In the genomic region with DNA sequence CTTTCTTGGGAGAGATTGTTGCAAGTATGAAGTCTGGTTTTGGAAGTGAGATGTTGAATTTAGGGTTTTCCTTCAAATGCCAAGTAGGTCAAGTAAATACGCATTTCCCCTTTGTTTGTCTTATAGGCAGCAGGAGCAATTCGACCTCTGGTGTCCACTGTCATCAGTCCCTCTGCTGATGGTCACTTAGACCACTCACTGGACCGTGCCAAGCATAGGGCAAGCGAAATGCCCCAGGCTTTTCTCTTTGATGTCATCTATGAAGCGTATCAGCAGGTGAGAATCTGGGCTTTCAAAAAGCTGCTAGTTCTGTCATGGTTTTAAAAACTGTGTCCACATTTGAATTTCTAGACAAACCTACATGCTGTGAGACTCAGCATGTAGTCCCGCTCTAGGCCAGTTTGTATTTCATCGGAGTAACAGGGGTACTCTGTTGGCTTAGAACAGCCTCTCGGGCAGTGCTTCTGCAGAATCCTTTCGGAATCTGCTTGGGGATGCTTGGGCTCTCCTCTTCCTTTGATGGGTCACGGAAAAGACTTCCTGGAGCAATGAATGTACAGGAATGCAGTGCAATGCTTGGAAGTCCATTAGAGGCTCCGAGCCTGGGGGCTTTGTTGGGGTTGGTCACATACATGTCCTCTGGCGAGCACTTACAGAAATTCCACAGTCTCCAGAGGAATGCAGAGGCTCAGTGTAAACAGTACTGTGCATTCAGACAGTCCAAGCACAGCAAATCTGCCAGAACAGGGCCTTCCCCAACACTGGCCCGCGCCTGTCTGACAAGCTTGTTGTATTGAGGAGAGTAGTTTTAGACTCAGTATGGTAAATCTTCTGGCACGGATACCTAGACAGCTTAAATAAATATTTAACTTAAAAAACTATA, we compare ENCODE assay signal across 13 mouse cellular contexts. TPM values are rescaled to one million over a fixed set of nuclear protein-coding genes. Genes with fewer than 3 reads are reported as not detected.
DNase-seq lines count a peak whose midpoint lies in the region; ATAC-seq and TF ChIP-seq lines count a peak whose summit lies in the region.
"Had no signal": no experiment of that assay in that cellular context is flagged by ENCODE, and none has a peak within 500 bp of the region (broad histone marks: within the 10 kb centered on the region; RNA-seq: fewer than 3 reads in every experiment).

No protein-coding gene starts in this region.

- intact Hi-C loops in heart, adult 2 months (cut with DNase I): no loop called here

- TF ChIP-seq CTCF in heart, adult 2 months (IDR thresholded peaks at IDR 0.05): no peak
- TF ChIP-seq CTCF in brain, embryonic 14.5 days (IDR thresholded peaks at IDR 0.05; ENCODE audit: borderline replicate concordance, extremely low read depth, insufficient read depth, insufficient read length): no peak

- no peak for TF ChIP-seq POLR2A in heart, adult 2 months (IDR thresholded peaks at IDR 0.05; ENCODE audit: insufficient read depth, low read depth, low read length)
- no peak for TF ChIP-seq POLR2A in brain, embryonic 14.5 days (IDR thresholded peaks at IDR 0.05; ENCODE audit: borderline replicate concordance, extremely low read depth, insufficient read depth, insufficient read length, poor library complexity, severe bottlenecking)

- DNase-seq in heart, adult 11 months: peak; percentile 54
- no peak for DNase-seq in heart, adult 2 months
- DNase-seq in brain, embryonic 14.5 days (ENCODE audit: low read depth): peak; percentile 17
- DNase-seq in adrenal gland, adult 18-20 months (ENCODE audit: low spot score in 2 of 2): no peak
- no peak for DNase-seq in cerebellum, postnatal 10 days
- DNase-seq in layer of hippocampus, adult 11-12 months (ENCODE audit: low spot score): no peak
- DNase-seq: adrenal gland, postnatal 14 days; cerebellum, adult 9-11 months; forebrain, postnatal 0 days; heart, adult 18-20 months had no signal

- H3K79me2 ChIP-seq in heart, adult 2 months (replicated peaks; ENCODE audit: control insufficient read depth, insufficient read depth, low read length): no peaks in the 10 kb centered on the region

- no peak for TF ChIP-seq EP300 in heart, adult 2 months (IDR thresholded peaks at IDR 0.05; ENCODE audit: insufficient read depth, low read depth, low read length)

- H3K4me2 ChIP-seq in hindbrain, embryonic 16.5 days (ENCODE audit: low read length): no peak overlapping the region; the same call in 1 of the 2 replicates
- no peak overlapping the region for H3K4me2 ChIP-seq in limb, embryonic 15.5 days
- H3K4me2 ChIP-seq: limb, embryonic 13.5 days had no signal

- H3K9me3 ChIP-seq in hindbrain, embryonic 16.5 days (ENCODE audit: control insufficient read depth, low read length): no peaks in the 10 kb centered on the region
- H3K9me3 ChIP-seq in limb, embryonic 15.5 days: no peaks in the 10 kb centered on the region
- H3K9me3 ChIP-seq: limb, embryonic 13.5 days had no signal

- H3K36me3 ChIP-seq in heart, adult 2 months (ENCODE audit: control insufficient read depth, insufficient read depth, low read length): no peaks in the 10 kb centered on the region
- peaks cover 2% of the 10 kb centered on the region; the same call in 1 of the 2 replicates for H3K36me3 ChIP-seq in hindbrain, embryonic 16.5 days (ENCODE audit: control insufficient read depth, insufficient read depth, low read length)
- H3K36me3 ChIP-seq in limb, embryonic 15.5 days: no peaks in the 10 kb centered on the region
- H3K36me3 ChIP-seq: limb, embryonic 13.5 days had no signal

- no peak overlapping the region for H3K27ac ChIP-seq in heart, adult 2 months
- H3K27ac ChIP-seq in hindbrain, embryonic 16.5 days (ENCODE audit: low read depth, low read length): peak overlapping the region; percentile 12; the same call in 1 of the 2 replicates
- no peak overlapping the region for H3K27ac ChIP-seq in limb, embryonic 15.5 days
- H3K27ac ChIP-seq: limb, embryonic 13.5 days had no signal

- H3K4me3 ChIP-seq in heart, adult 2 months: no peak overlapping the region
- no peak overlapping the region for H3K4me3 ChIP-seq in hindbrain, embryonic 16.5 days (ENCODE audit: low read length)
- no peak overlapping the region for H3K4me3 ChIP-seq in limb, embryonic 15.5 days
- H3K4me3 ChIP-seq: limb, embryonic 13.5 days had no signal

- 84% methylated on average over 15 of the region's 15 CpGs for WGBS in heart, adult 2 months
- 60% methylated on average over 15 of the region's 15 CpGs for WGBS in hindbrain, embryonic 16.5 days
- WGBS in limb, embryonic 15.5 days: 70% methylated on average over 15 of the region's 15 CpGs

- no peak overlapping the region for H3K9ac ChIP-seq in heart, adult 2 months (ENCODE audit: low read depth, low read length)
- H3K9ac ChIP-seq in hindbrain, embryonic 16.5 days (ENCODE audit: low read depth, low read length): no peak overlapping the region
- H3K9ac ChIP-seq in limb, embryonic 15.5 days: no peak overlapping the region
- H3K9ac ChIP-seq: forebrain, postnatal 0 days; limb, embryonic 13.5 days had no signal

- ATAC-seq in hindbrain, embryonic 16.5 days: peak; percentile 60; the same call in 1 of the 2 replicates
- ATAC-seq in limb, embryonic 15.5 days (ENCODE audit: insufficient number of reproducible peaks, low FRiP score, low TSS enrichment, low read depth): peak; percentile 72; the same call in 1 of the 2 replicates
- ATAC-seq: forebrain, postnatal 0 days had no signal

- H3K4me1 ChIP-seq in heart, adult 2 months (ENCODE audit: control insufficient read depth, insufficient read depth, low read length): no peaks in the 10 kb centered on the region
- no peaks in the 10 kb centered on the region for H3K4me1 ChIP-seq in hindbrain, embryonic 16.5 days (ENCODE audit: control insufficient read depth, insufficient read depth, low read depth, low read length)
- no peaks in the 10 kb centered on the region for H3K4me1 ChIP-seq in limb, embryonic 15.5 days

- no peaks in the 10 kb centered on the region for H3K27me3 ChIP-seq in heart, adult 2 months (ENCODE audit: control insufficient read depth, insufficient read depth, low read length)
- no peaks in the 10 kb centered on the region for H3K27me3 ChIP-seq in hindbrain, embryonic 16.5 days (replicated peaks; ENCODE audit: control insufficient read depth, insufficient read depth, low read length)
- no peaks in the 10 kb centered on the region for H3K27me3 ChIP-seq in limb, embryonic 15.5 days
- H3K27me3 ChIP-seq: limb, embryonic 13.5 days had no signal

RNA-seq across cellular contexts. Expression of gene D630036H23Rik, which starts 44.4 kb away (rescaled TPM):
- total RNA-seq in heart, adult 2 months (2021): 1 to 10 TPM; 1.2 to 1.3 TPM
- polyA plus RNA-seq in heart, adult 2 months (2012; rRNA removed): 0.26 and 0.59 TPM in 2 replicates
- polyA plus RNA-seq in brain, embryonic 14.5 days (2012; rRNA removed): 0.94 and 1.0 TPM in 2 replicates
- 2.1 TPM in 2 replicates for polyA plus RNA-seq in hindbrain, embryonic 16.5 days (2015; fragmentation: Nextera tagmentation; extraction: Ambion mirVana)
- polyA plus RNA-seq in limb, embryonic 15.5 days (2015; fragmentation: Nextera tagmentation; extraction: Ambion mirVana): 2.0 and 2.2 TPM in 2 replicates
- total RNA-seq in adrenal gland, adult 18-20 months (2021): 1 to 10 TPM in 1 of 2 experiments, under 1 TPM in 1; 0.99 to 1.9 TPM

RNA-seq across cellular contexts. Expression of gene Ispd, which starts 45.2 kb away (rescaled TPM):
- total RNA-seq in heart, adult 2 months (2021): 1 to 10 TPM; 4.4 to 5.1 TPM
- 2.0 TPM in 2 replicates for polyA plus RNA-seq in heart, adult 2 months (2012; rRNA removed)
- polyA plus RNA-seq in brain, embryonic 14.5 days (2012; rRNA removed): 3.3 and 5.1 TPM in 2 replicates
- polyA plus RNA-seq in hindbrain, embryonic 16.5 days (2015; fragmentation: Nextera tagmentation; extraction: Ambion mirVana): 13.6 and 13.9 TPM in 2 replicates
- 9.0 and 9.2 TPM in 2 replicates for polyA plus RNA-seq in limb, embryonic 15.5 days (2015; fragmentation: Nextera tagmentation; extraction: Ambion mirVana)
- 1 to 10 TPM; 5.9 to 6.8 TPM for total RNA-seq in adrenal gland, adult 18-20 months (2021)

Comparison
In these comparisons a context has a peak if more than half of its experiments do, and no peak if none do; other contexts are left out.
1. DNase-seq: peak in heart, adult 11 months (single experiment) and brain, embryonic 14.5 days (single experiment); none in heart, adult 2 months (0 of 2), adrenal gland, adult 18-20 months (0 of 2), cerebellum, postnatal 10 days (0 of 2) and layer of hippocampus, adult 11-12 months (single experiment).